Mouse (Mus musculus) spleen, adult 2 months (tissue): ENCODE results near the gene Hrasls5.

ENCODE experiments used
- CTCF ChIP-seq: fragments of 200-500 bp; IDR thresholded peaks from 2 replicates; pipeline ENCODE4 v1.5.1; 2011; ENCODE audit warnings: mild to moderate bottlenecking, inconsistent platforms; ENCODE audit not compliant: insufficient read depth, insufficient read length, insufficient replicate concordance; ENCODE audit errors: extremely low read depth
- POLR2A ChIP-seq: fragments of 200-500 bp; IDR thresholded peaks from 2 replicates; pipeline ENCODE4 v1.6.1; 2011; ENCODE audit warnings: low read depth, low read length, inconsistent platforms

DNA sequence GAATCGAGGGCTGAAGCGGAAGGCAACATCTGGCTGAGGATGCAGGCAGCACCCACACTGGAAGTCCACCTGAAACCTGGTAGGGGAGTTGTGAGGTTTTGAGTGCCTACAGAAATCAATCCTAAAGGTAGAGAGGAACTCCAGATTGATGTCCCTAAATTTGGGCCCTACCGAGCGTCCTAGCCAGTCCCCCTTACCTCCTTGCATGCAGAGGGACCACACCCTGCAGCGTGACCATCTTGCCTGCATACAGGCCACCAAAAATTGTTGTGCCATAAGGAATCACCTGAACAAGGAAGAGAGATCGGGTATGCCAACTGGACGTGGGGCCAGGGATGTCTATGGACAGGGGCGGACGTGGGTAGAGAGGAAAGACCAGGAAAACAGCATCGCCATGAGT, 8.2 kb upstream of the Hrasls5 start:
- TF ChIP-seq CTCF (no peak), POLR2A (no peak)
